Mouse (Mus musculus): ENCODE measurements around the gene Lrmp. TPM values are rescaled to one million over a fixed set of nuclear protein-coding genes. Genes with fewer than 3 reads are reported as not detected.
"Not testable (repeated sequence)": the region's sequence is repeated elsewhere in the genome, so short reads cannot be mapped to it uniquely, and the experiment has no call there.

Gene Lrmp
- polyA plus RNA-seq, 1 experiment from 2014 or later = 2.0 TPM

DNA sequence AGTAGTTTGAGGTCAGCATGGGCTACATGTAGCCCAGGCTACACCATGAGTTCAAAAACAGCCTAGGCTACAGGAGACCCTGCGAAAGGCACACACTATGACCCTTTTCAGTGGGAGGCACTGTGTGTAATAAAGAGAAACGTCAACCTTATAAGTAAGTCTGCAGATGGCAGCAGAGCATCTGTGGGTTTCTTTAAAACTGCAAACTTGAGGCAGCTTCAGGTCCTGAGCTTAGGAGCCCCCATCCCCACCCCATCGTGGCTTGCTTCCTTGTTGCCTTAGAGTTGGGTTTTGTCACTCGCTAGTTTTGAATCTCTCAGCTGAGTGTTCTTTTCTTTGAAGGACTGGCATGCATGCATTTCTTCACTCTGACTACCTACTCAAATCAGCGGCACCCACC lies 24.5 kb upstream of the Lrmp start:
- no peak for ATAC-seq (replicated peaks; ENCODE audit: insufficient number of reproducible peaks, low FRiP score, low TSS enrichment, low read depth)
- Histone ChIP-seq H3K9ac (replicated peaks; ENCODE audit: low read length) (no peak overlapping the region), H3K36me3 (replicated peaks; ENCODE audit: control insufficient read depth, insufficient read depth, low read depth, low read length) (no peaks in the 10 kb centered on the region), H3K9me3 (replicated peaks; ENCODE audit: control insufficient read depth, low read length) (no peaks in the 10 kb centered on the region), H3K4me3 (ENCODE audit: low read depth, low read length) (no peak overlapping the region), H3K4me1 (ENCODE audit: control insufficient read depth, insufficient read depth, low read length) (no peaks in the 10 kb centered on the region), H3K27ac (replicated peaks; ENCODE audit: low read depth, low read length) (no peak overlapping the region), H3K27me3 (ENCODE audit: control insufficient read depth, insufficient read depth, low read length) (no peaks in the 10 kb centered on the region), H3K4me2 (ENCODE audit: low read depth, low read length) (no peak overlapping the region)
- WGBS = 75% methylated on average over 5 of the region's 5 CpGs
- no peak for DNase-seq (ENCODE audit: low spot score)

DNA sequence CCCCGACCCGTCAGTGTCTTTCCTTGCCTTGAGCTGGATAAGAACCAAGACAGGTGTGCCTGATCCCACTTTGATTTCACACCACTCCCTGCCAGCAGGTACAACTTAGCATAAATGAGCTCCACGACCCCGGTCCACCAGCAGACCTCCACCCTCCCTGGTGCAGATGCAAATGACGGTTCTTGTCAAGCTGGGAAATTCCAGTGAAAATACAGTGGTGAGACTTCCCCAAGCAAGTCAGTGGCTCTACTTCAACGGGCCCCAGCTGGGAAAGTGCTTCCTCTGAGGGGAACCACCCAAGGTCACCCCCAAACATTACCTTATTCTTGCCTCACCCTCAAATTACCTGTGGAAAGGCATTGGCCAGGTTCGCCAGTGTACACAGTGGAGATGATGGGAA lies 23.5 kb upstream of the Lrmp start:
- H3K4me1 ChIP-seq (ENCODE audit: control insufficient read depth, insufficient read depth, low read length) = no peaks in the 10 kb centered on the region
- H3K27ac ChIP-seq (replicated peaks; ENCODE audit: low read depth, low read length) = no peak overlapping the region
- H3K4me2 ChIP-seq (ENCODE audit: low read depth, low read length) = no peak overlapping the region
- no peaks in the 10 kb centered on the region for H3K36me3 ChIP-seq (replicated peaks; ENCODE audit: control insufficient read depth, insufficient read depth, low read depth, low read length)
- 75% methylated on average over 7 of the region's 7 CpGs for WGBS
- no peak for ATAC-seq (replicated peaks; ENCODE audit: insufficient number of reproducible peaks, low FRiP score, low TSS enrichment, low read depth)
- H3K4me3 ChIP-seq (ENCODE audit: low read depth, low read length) = no peak overlapping the region
- no peaks in the 10 kb centered on the region for H3K9me3 ChIP-seq (replicated peaks; ENCODE audit: control insufficient read depth, low read length)
- H3K27me3 ChIP-seq (ENCODE audit: control insufficient read depth, insufficient read depth, low read length) = no peaks in the 10 kb centered on the region
- H3K9ac ChIP-seq (replicated peaks; ENCODE audit: low read length) = no peak overlapping the region
- DNase-seq (ENCODE audit: low spot score) = no peak

DNA sequence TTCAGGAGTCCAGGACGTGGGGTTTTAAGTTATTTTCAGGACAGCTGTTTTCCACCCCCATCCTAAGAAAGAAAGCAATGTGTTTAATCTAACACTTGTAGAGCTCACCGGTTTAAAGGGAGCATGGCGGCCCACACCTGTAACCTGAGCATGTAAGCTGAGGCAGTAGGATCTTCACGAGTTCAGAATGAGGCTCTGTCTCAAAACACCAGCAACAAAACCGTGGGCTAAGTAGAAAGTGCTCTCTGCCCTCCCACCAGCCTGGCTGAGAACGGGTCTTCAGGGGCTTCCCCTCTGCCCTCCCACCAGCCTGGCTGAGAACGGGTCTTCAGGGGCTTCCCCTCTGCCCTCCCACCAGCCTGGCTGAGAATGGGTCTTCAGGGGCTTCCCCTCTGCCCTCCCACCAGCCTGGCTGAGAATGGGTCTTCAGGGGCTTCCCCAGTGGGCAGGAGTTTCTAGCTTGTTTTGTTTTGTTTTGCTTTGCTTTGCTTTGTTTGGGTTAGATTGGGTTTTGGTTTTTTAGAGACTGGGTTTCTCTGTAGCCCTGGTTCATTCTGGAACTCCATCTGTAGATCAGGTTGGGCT lies 22.3 kb upstream of the Lrmp start:
- not testable (repeated sequence) for H3K4me3 ChIP-seq (ENCODE audit: low read depth, low read length); H3K9me3 ChIP-seq (replicated peaks; ENCODE audit: control insufficient read depth, low read length); ATAC-seq (replicated peaks; ENCODE audit: insufficient number of reproducible peaks, low FRiP score, low TSS enrichment, low read depth); H3K36me3 ChIP-seq (replicated peaks; ENCODE audit: control insufficient read depth, insufficient read depth, low read depth, low read length); H3K4me2 ChIP-seq (ENCODE audit: low read depth, low read length); H3K27me3 ChIP-seq (ENCODE audit: control insufficient read depth, insufficient read depth, low read length); H3K27ac ChIP-seq (replicated peaks; ENCODE audit: low read depth, low read length); DNase-seq (ENCODE audit: low spot score); H3K4me1 ChIP-seq (ENCODE audit: control insufficient read depth, insufficient read depth, low read length); H3K9ac ChIP-seq (replicated peaks; ENCODE audit: low read length)
- WGBS = 41% methylated on average over 7 of the region's 7 CpGs

DNA sequence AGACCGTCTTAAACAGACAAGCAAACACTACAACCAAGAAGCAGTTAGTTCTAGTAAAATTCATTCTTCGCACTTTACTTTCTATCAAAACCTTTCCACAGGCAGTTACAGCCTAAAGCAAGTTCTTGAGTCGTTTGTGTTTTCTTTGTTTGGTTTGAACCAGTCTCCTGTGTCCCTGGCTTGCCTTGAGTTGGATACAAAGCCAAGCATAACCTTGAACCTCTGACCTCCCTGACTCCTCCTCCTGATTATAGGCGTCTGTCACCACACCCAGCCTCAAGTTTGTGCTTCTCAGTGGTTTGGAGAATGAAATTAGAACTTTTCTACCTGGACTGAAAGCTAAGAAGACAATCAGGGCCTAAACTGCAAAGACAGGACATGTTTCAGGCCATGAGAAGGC lies 21.0 kb upstream of the Lrmp start:
- DNase-seq (ENCODE audit: low spot score) = no peak
- 77% methylated on average over 4 of the region's 4 CpGs for WGBS
- H3K9me3 ChIP-seq (replicated peaks; ENCODE audit: control insufficient read depth, low read length) = no peaks in the 10 kb centered on the region
- no peak overlapping the region for H3K4me2 ChIP-seq (ENCODE audit: low read depth, low read length)
- H3K36me3 ChIP-seq (replicated peaks; ENCODE audit: control insufficient read depth, insufficient read depth, low read depth, low read length) = no peaks in the 10 kb centered on the region
- H3K9ac ChIP-seq (replicated peaks; ENCODE audit: low read length) = no peak overlapping the region
- no peak for ATAC-seq (replicated peaks; ENCODE audit: insufficient number of reproducible peaks, low FRiP score, low TSS enrichment, low read depth)
- H3K27me3 ChIP-seq (ENCODE audit: control insufficient read depth, insufficient read depth, low read length) = no peaks in the 10 kb centered on the region
- H3K27ac ChIP-seq (replicated peaks; ENCODE audit: low read depth, low read length) = no peak overlapping the region
- H3K4me3 ChIP-seq (ENCODE audit: low read depth, low read length) = no peak overlapping the region
- H3K4me1 ChIP-seq (ENCODE audit: control insufficient read depth, insufficient read depth, low read length) = no peaks in the 10 kb centered on the region

DNA sequence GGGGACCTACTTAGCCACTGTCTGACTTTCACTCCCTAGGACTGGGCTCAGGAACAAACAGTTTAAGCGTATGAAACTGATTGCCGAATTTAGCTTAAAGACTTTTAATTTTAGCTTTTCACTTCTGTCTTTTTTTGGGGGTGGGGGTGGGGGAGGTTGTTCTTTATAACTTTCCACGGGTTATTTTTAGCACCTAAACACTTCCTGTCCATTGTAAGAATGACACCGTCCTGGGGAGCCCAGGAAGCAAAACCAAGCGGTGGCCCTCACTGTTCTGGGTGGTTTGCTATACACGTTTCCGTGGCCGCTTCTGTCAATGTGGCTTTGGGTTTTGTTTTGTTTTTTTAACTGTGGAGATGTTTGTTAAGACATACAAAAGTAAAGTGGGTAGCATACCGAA lies 14.5 kb upstream of the Lrmp start:
- WGBS = 65% methylated on average over 9 of the region's 9 CpGs

DNA sequence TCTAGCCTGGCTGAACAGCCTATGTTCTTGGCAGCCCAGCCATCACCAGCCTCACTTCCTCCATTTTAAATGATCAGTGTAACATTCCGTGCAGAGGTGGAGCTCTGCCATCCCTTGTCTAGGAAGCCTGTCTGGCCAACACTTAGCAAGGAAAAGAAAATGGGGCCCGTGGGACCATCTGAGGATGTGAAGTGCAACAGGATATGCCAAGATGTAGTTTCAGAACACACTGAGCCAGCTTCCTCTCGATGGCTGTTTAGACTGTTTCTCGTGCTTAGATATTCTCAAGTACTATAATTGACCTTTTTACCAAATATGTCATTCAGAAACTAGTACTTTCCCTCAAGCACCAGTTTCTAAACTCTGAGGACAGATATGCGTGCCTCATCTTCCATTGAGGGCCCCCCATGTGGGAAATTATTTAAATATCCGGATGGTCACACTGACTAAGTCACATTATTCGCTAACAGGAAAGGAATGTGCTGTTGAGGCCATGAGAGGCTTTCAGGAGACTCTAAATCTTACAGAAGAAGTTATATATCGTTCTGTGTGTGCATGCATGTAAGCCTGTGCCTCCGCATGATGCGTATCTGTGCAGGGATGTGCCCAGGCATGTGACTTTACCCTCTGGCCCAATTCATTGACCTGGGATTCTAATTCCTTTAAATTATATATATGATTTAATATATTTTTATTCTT lies 11.1 kb upstream of the Lrmp start:
- Histone ChIP-seq H3K27ac (replicated peaks; ENCODE audit: low read depth, low read length) (no peak overlapping the region), H3K4me1 (ENCODE audit: control insufficient read depth, insufficient read depth, low read length) (no peaks in the 10 kb centered on the region), H3K27me3 (ENCODE audit: control insufficient read depth, insufficient read depth, low read length) (no peaks in the 10 kb centered on the region), H3K4me3 (ENCODE audit: low read depth, low read length) (no peak overlapping the region), H3K36me3 (replicated peaks; ENCODE audit: control insufficient read depth, insufficient read depth, low read depth, low read length) (no peaks in the 10 kb centered on the region), H3K9me3 (replicated peaks; ENCODE audit: control insufficient read depth, low read length) (no peaks in the 10 kb centered on the region), H3K9ac (replicated peaks; ENCODE audit: low read length) (no peak overlapping the region), H3K4me2 (ENCODE audit: low read depth, low read length) (no peak overlapping the region)
- ATAC-seq (replicated peaks; ENCODE audit: insufficient number of reproducible peaks, low FRiP score, low TSS enrichment, low read depth) (no peak), DNase-seq (ENCODE audit: low spot score) (peak; percentile 43)
- 67% methylated on average over 10 of the region's 10 CpGs for WGBS

More for the DNA sequence above, 14.5 kb upstream of the Lrmp start:
- no peaks in the 10 kb centered on the region for H3K9me3 ChIP-seq (replicated peaks; ENCODE audit: control insufficient read depth, low read length)
- no peaks in the 10 kb centered on the region for H3K36me3 ChIP-seq (replicated peaks; ENCODE audit: control insufficient read depth, insufficient read depth, low read depth, low read length)
- no peak overlapping the region for H3K9ac ChIP-seq (replicated peaks; ENCODE audit: low read length)
- no peak overlapping the region for H3K4me2 ChIP-seq (ENCODE audit: low read depth, low read length)
- no peaks in the 10 kb centered on the region for H3K4me1 ChIP-seq (ENCODE audit: control insufficient read depth, insufficient read depth, low read length)
- H3K27me3 ChIP-seq (ENCODE audit: control insufficient read depth, insufficient read depth, low read length) = no peaks in the 10 kb centered on the region
- H3K27ac ChIP-seq (replicated peaks; ENCODE audit: low read depth, low read length) = no peak overlapping the region
- ATAC-seq (replicated peaks; ENCODE audit: insufficient number of reproducible peaks, low FRiP score, low TSS enrichment, low read depth) (no peak), DNase-seq (ENCODE audit: low spot score) (no peak)
- H3K4me3 ChIP-seq (ENCODE audit: low read depth, low read length) = no peak overlapping the region

DNA sequence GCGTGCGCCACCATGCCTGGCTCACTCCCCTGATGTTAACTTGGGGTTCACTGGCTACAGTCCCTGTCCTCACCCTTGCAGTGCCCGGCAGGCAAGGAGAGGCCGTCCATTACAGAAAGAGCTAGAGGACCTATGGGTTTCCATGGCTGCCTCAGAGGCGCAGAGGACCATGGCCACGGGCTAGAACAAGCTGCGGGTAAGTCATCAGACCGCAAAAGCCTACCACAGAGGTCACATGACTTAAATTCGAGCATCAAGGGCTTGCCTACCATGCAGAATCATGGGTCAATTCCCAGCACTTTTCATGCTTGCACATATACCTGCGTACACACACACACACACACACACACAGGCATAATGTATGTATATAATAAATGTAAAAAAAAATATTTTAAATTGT lies 10.0 kb upstream of the Lrmp start:
- Histone ChIP-seq H3K27me3 (ENCODE audit: control insufficient read depth, insufficient read depth, low read length) (no peaks in the 10 kb centered on the region), H3K9ac (replicated peaks; ENCODE audit: low read length) (no peak overlapping the region), H3K4me2 (ENCODE audit: low read depth, low read length) (no peak overlapping the region), H3K4me3 (ENCODE audit: low read depth, low read length) (no peak overlapping the region), H3K4me1 (ENCODE audit: control insufficient read depth, insufficient read depth, low read length) (no peaks in the 10 kb centered on the region), H3K27ac (replicated peaks; ENCODE audit: low read depth, low read length) (no peak overlapping the region), H3K9me3 (replicated peaks; ENCODE audit: control insufficient read depth, low read length) (no peaks in the 10 kb centered on the region), H3K36me3 (replicated peaks; ENCODE audit: control insufficient read depth, insufficient read depth, low read depth, low read length) (no peaks in the 10 kb centered on the region)
- WGBS = 94% methylated on average over 10 of the region's 10 CpGs
- DNase-seq (ENCODE audit: low spot score) (no peak), ATAC-seq (replicated peaks; ENCODE audit: insufficient number of reproducible peaks, low FRiP score, low TSS enrichment, low read depth) (no peak)

DNA sequence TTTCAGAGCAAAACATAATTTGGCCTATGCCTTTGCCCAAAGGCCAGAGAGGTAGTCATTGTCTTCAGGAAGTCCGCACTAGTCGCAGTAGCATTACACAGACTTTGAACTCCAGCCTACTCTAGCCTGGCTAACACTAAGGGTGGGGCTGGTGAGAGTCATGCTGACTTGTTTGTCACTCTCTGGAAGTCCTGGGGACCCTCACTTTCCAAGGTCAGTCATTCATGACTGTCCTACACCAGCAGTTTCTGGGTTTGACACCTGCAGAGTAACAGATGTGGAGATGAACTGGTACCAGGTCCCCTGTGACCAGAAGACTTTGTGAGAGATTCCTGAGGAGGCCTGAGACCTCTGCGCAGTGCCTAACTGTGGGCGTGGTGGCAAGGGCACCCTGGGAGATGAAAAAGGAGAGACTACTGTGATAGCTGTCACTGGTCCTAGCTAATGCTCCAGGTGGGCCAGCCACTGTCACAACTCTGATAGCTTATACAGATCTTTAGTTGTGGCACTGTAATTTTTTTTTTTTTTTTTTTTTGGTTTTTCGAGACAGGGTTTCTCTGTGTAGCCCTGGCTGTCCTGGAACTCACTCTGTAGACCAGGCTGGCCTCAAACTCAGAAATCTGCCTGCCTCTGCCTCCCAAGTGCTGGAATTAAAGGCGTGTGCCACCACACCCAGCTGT lies 9.2 kb upstream of the Lrmp start:
- Histone ChIP-seq H3K27ac (replicated peaks; ENCODE audit: low read depth, low read length) (no peak overlapping the region), H3K4me2 (ENCODE audit: low read depth, low read length) (no peak overlapping the region), H3K36me3 (replicated peaks; ENCODE audit: control insufficient read depth, insufficient read depth, low read depth, low read length) (no peaks in the 10 kb centered on the region), H3K9ac (replicated peaks; ENCODE audit: low read length) (no peak overlapping the region), H3K27me3 (ENCODE audit: control insufficient read depth, insufficient read depth, low read length) (no peaks in the 10 kb centered on the region), H3K9me3 (replicated peaks; ENCODE audit: control insufficient read depth, low read length) (no peaks in the 10 kb centered on the region), H3K4me1 (ENCODE audit: control insufficient read depth, insufficient read depth, low read length) (no peaks in the 10 kb centered on the region), H3K4me3 (ENCODE audit: low read depth, low read length) (no peak overlapping the region)
- no peak for DNase-seq (ENCODE audit: low spot score)
- ATAC-seq (replicated peaks; ENCODE audit: insufficient number of reproducible peaks, low FRiP score, low TSS enrichment, low read depth) = no peak
- 87% methylated on average over 5 of the region's 6 CpGs for WGBS
